Comparison of ENCODE assay signal across 8 mouse cellular contexts in the genomic region with DNA sequence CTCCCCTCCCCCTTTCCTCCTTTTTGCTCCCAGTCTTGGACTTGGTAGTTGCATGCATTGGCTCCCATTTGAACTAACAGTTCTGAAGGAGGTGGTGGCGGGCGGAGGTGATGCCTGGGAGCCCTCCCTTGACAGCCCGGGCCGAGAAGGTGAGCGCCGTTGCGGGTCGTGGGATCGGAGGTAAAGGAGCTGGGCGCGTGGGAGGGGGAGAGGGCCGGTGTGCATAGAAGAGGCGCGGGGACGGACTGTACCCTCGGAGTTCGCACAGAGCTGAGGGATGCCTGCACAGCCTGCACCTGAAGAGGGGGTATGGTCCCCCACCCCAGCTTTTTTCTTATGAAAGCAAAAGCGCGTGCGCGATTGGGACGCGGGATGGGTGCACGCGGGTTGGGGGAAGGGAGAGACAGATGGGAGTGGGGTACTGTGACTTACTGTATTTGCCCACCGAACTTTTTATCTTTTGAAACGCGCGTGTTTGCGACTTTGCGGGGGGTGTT. TPM values are rescaled to one million over a fixed set of nuclear protein-coding genes. Genes with fewer than 3 reads are reported as not detected.
DNase-seq lines count a peak whose midpoint lies in the region; ATAC-seq and TF ChIP-seq lines count a peak whose summit lies in the region.

No protein-coding gene starts in this region.

- H3K27ac ChIP-seq in midbrain, postnatal 0 days (ENCODE audit: low read depth, low read length): peak overlapping the region; percentile 70

- DNase-seq in cerebellum, adult 11-12 months: no peak
- DNase-seq in embryo, embryonic 9.5 days (ENCODE audit: extremely low spot score): peak; percentile 70
- DNase-seq in liver: peak; percentile 47
- DNase-seq in midbrain, postnatal 0 days (ENCODE audit: low spot score): peak; percentile 50
- DNase-seq in thymus, postnatal 36 days: peak; percentile 59 to 71

- 0 out of 2 replicates have a peak, but pooled peaks cover 2% of the 10 kb centered on the region for H3K4me1 ChIP-seq in midbrain, postnatal 0 days (ENCODE audit: insufficient read depth, low read length)

- H3K36me3 ChIP-seq in C2C12 (ENCODE audit: control insufficient read depth, insufficient read depth): peaks cover 17% of the 10 kb centered on the region
- no peaks in the 10 kb centered on the region; the same call in 1 of the 2 replicates for H3K36me3 ChIP-seq in midbrain, postnatal 0 days (ENCODE audit: insufficient read depth, low read length)

- H3K9ac ChIP-seq in midbrain, postnatal 0 days (replicated peaks; ENCODE audit: low read length, poor library complexity, severe bottlenecking): peak overlapping the region; percentile 59

- peak overlapping the region; percentile 56 for H3K4me3 ChIP-seq in C2C12 (ENCODE audit: insufficient read depth, poor library complexity, severe bottlenecking)
- H3K4me3 ChIP-seq in midbrain, postnatal 0 days (ENCODE audit: low read depth, low read length): peak overlapping the region; percentile 53

- H3K4me2 ChIP-seq in midbrain, postnatal 0 days (ENCODE audit: low read depth, low read length, poor library complexity, severe bottlenecking): peak overlapping the region; percentile 54

- peaks cover 47% of the 10 kb centered on the region for H3K79me3 ChIP-seq in C2C12 (ENCODE audit: low read depth)

- H3K27me3 ChIP-seq in C2C12 (ENCODE audit: control insufficient read depth, insufficient read depth, insufficient read length): no peaks in the 10 kb centered on the region
- no peaks in the 10 kb centered on the region for H3K27me3 ChIP-seq in midbrain, postnatal 0 days (ENCODE audit: insufficient read depth, low read length)

- 0 out of 2 replicates have a peak, but pooled peaks have one; percentile 16 for ATAC-seq in cerebellum, adult (ENCODE audit: insufficient number of reproducible peaks, low FRiP score, low TSS enrichment)
- peak; percentile 10 to 23; a peak in 3 of 4 replicates for ATAC-seq in hematopoietic stem cell, adult 5-6 weeks (replicated peaks in 1 of 2; ENCODE audit: insufficient read depth in 1 of 2, low FRiP score in 2 of 2, low TSS enrichment in 1 of 2, low read depth in 1 of 2, poor library complexity in 2 of 2, severe bottlenecking in 2 of 2)
- peak; percentile 54 for ATAC-seq in midbrain, postnatal 0 days (ENCODE audit: low FRiP score)

- peak overlapping the region; percentile 96 for H3ac ChIP-seq in C2C12 (ENCODE audit: control insufficient read depth, insufficient read length, low read depth)

- no peaks in the 10 kb centered on the region for H3K9me3 ChIP-seq in midbrain, postnatal 0 days (ENCODE audit: low read length)

- WGBS in midbrain, postnatal 0 days: 27% methylated on average over 30 of the region's 31 CpGs

- TF ChIP-seq CTCF in C2C12 (IDR thresholded peaks at IDR 0.05; ENCODE audit: control insufficient read depth, insufficient read depth, insufficient read length): no peak
- TF ChIP-seq CTCF in midbrain, postnatal 0 days (IDR thresholded peaks at IDR 0.05): no peak

- H3K79me2 ChIP-seq in C2C12 (ENCODE audit: control insufficient read depth, insufficient read depth): peaks cover 72% of the 10 kb centered on the region

TF ChIP-seq in C2C12, 6 proteins besides CTCF, POLR2A, EP300 and RAD21:
- TF ChIP-seq MYOG (IDR thresholded peaks at IDR 0.05; ENCODE audit: control insufficient read depth, extremely low read depth, insufficient read length): no peak
- no peak for TF ChIP-seq FOSL1 (IDR thresholded peaks at IDR 0.05; ENCODE audit: insufficient read depth, low read length, poor library complexity, severe bottlenecking)
- TF ChIP-seq USF1 (IDR thresholded peaks at IDR 0.05; ENCODE audit: low read depth): no peak
- TF ChIP-seq MYOD1 (IDR thresholded peaks at IDR 0.05; ENCODE audit: control insufficient read depth, insufficient read length, low read depth): no peak
- no peak for TF ChIP-seq CEBPB (IDR thresholded peaks at IDR 0.05; ENCODE audit: low read depth)
- TF ChIP-seq MAX (IDR thresholded peaks at IDR 0.05): no peak

RNA-seq across cellular contexts. Expression of a gene that starts 0.5 kb away (rescaled TPM):
- 244 TPM for polyA plus RNA-seq in C2C12 (2012; fragmentation: generic; extraction: Trizol)
- total RNA-seq in hematopoietic stem cell, adult 5-6 weeks (2017): 60.1 and 109 TPM in 2 replicates
- 96.6 and 109 TPM in 2 replicates for total RNA-seq in midbrain, postnatal 0 days (2014; rRNA removed)
- polyA plus RNA-seq in midbrain, postnatal 0 days (2015; fragmentation: Nextera tagmentation; extraction: Ambion mirVana): 277 and 295 TPM in 2 replicates

RNA-seq across cellular contexts. Expression of a gene that starts 0.6 kb away (rescaled TPM):
- 46.2 TPM for polyA plus RNA-seq in C2C12 (2012; fragmentation: generic; extraction: Trizol)
- 57.2 and 63.5 TPM in 2 replicates for total RNA-seq in hematopoietic stem cell, adult 5-6 weeks (2017)
- total RNA-seq in midbrain, postnatal 0 days (2014; rRNA removed): 55.2 and 60.4 TPM in 2 replicates
- 27.5 and 28.7 TPM in 2 replicates for polyA plus RNA-seq in midbrain, postnatal 0 days (2015; fragmentation: Nextera tagmentation; extraction: Ambion mirVana)

RNA-seq across cellular contexts. Expression of a gene that starts 40.2 kb away (rescaled TPM):
- polyA plus RNA-seq in C2C12 (2012; fragmentation: generic; extraction: Trizol): 298 TPM
- total RNA-seq in hematopoietic stem cell, adult 5-6 weeks (2017): 144 and 174 TPM in 2 replicates
- total RNA-seq in midbrain, postnatal 0 days (2014; rRNA removed): 594 and 646 TPM in 2 replicates
- polyA plus RNA-seq in midbrain, postnatal 0 days (2015; fragmentation: Nextera tagmentation; extraction: Ambion mirVana): 263 and 265 TPM in 2 replicates
